Mouse (Mus musculus): ENCODE results near the gene Olfm1. TPM values are rescaled to one million over a fixed set of nuclear protein-coding genes. Genes with fewer than 3 reads are reported as not detected.
A peak's percentile ranks its signal among the peaks of the same experiment; 100 is the strongest.

Olfm1 gene
- total RNA-seq (2014; rRNA removed) (486 and 500 TPM in 2 replicates), polyA plus RNA-seq (2015; fragmentation: Nextera tagmentation; extraction: Ambion mirVana) (426 and 440 TPM in 2 replicates)

GRCm38 (mm10) chr2:28192821-28193689 lies at the start of gene Olfm1:
Gene Olfm1 (plus strand): TSS chr2:28192992.
- TF ChIP-seq CTCF (IDR thresholded peaks at IDR 0.05): no peak
- H3K36me3 ChIP-seq (ENCODE audit: insufficient read depth, low read length): 0 out of 2 replicates have a peak, but pooled peaks cover 2% of the 10 kb centered on the region
- no peaks in the 10 kb centered on the region for H3K27me3 ChIP-seq (ENCODE audit: insufficient read depth, low read length)
- WGBS: under 1% methylated on average over 57 of the region's 76 CpGs
- peak; percentile 69 for DNase-seq (ENCODE audit: low spot score)
- peak within 1 kb of the TSS; percentile 77 for H3K4me3 ChIP-seq (ENCODE audit: low read depth, low read length)
- no peaks in the 10 kb centered on the region for H3K9me3 ChIP-seq (ENCODE audit: low read length)
- peak; percentile 80 for ATAC-seq (ENCODE audit: low FRiP score)
- peak within 1 kb of the TSS; percentile 83 for H3K4me2 ChIP-seq (ENCODE audit: low read depth, low read length, poor library complexity, severe bottlenecking)
- peak within 1 kb of the TSS; percentile 81 for H3K27ac ChIP-seq (ENCODE audit: low read depth, low read length)
- peaks cover 26% of the 10 kb centered on the region for H3K4me1 ChIP-seq (ENCODE audit: insufficient read depth, low read length)
- H3K9ac ChIP-seq (replicated peaks; ENCODE audit: low read length, poor library complexity, severe bottlenecking): peak within 1 kb of the TSS; percentile 86

- no peak overlapping the region for H3K9ac ChIP-seq (replicated peaks; ENCODE audit: low read length, poor library complexity, severe bottlenecking)
- no peak overlapping the region for H3K27ac ChIP-seq (ENCODE audit: low read depth, low read length)
- no peak for ATAC-seq (ENCODE audit: low FRiP score)
- no peak overlapping the region for H3K4me3 ChIP-seq (ENCODE audit: low read depth, low read length)
- H3K36me3 ChIP-seq (ENCODE audit: insufficient read depth, low read length): no peaks in the 10 kb centered on the region
- no peaks in the 10 kb centered on the region; the same call in 1 of the 2 replicates for H3K4me1 ChIP-seq (ENCODE audit: insufficient read depth, low read length)
- WGBS: 76% methylated on average over 13 of the region's 13 CpGs
- H3K9me3 ChIP-seq (ENCODE audit: low read length): no peaks in the 10 kb centered on the region
- no peak for DNase-seq (ENCODE audit: low spot score)
- H3K27me3 ChIP-seq (ENCODE audit: insufficient read depth, low read length): no peaks in the 10 kb centered on the region
- no peak for TF ChIP-seq CTCF (IDR thresholded peaks at IDR 0.05)
- no peak overlapping the region for H3K4me2 ChIP-seq (ENCODE audit: low read depth, low read length, poor library complexity, severe bottlenecking)
These were observed 49.3 kb upstream of the Olfm1 start for GRCm38 (mm10) chr2:28143417-28144045.

GRCm38 (mm10) chr2:28145702-28146101 lies 47.1 kb upstream of the Olfm1 start:
- H3K27ac ChIP-seq (ENCODE audit: low read depth, low read length): no peak overlapping the region
- TF ChIP-seq CTCF (IDR thresholded peaks at IDR 0.05): no peak
- H3K9ac ChIP-seq (replicated peaks; ENCODE audit: low read length, poor library complexity, severe bottlenecking): no peak overlapping the region
- no peak overlapping the region for H3K4me2 ChIP-seq (ENCODE audit: low read depth, low read length, poor library complexity, severe bottlenecking)
- no peak overlapping the region for H3K4me3 ChIP-seq (ENCODE audit: low read depth, low read length)
- ATAC-seq (ENCODE audit: low FRiP score) (no peak), DNase-seq (ENCODE audit: low spot score) (no peak)
- no peaks in the 10 kb centered on the region; the same call in 1 of the 2 replicates for H3K4me1 ChIP-seq (ENCODE audit: insufficient read depth, low read length)
- no peaks in the 10 kb centered on the region for H3K27me3 ChIP-seq (ENCODE audit: insufficient read depth, low read length)
- H3K9me3 ChIP-seq (ENCODE audit: low read length): no peaks in the 10 kb centered on the region
- 87% methylated on average over 5 of the region's 5 CpGs for WGBS
- no peaks in the 10 kb centered on the region for H3K36me3 ChIP-seq (ENCODE audit: insufficient read depth, low read length)

GRCm38 (mm10) chr2:28146152-28146551 lies 46.6 kb upstream of the Olfm1 start:
- Histone ChIP-seq H3K4me1 (ENCODE audit: insufficient read depth, low read length) (no peaks in the 10 kb centered on the region; the same call in 1 of the 2 replicates), H3K4me3 (ENCODE audit: low read depth, low read length) (no peak overlapping the region), H3K9me3 (ENCODE audit: low read length) (no peaks in the 10 kb centered on the region), H3K9ac (replicated peaks; ENCODE audit: low read length, poor library complexity, severe bottlenecking) (no peak overlapping the region), H3K27me3 (ENCODE audit: insufficient read depth, low read length) (no peaks in the 10 kb centered on the region), H3K36me3 (ENCODE audit: insufficient read depth, low read length) (no peaks in the 10 kb centered on the region), H3K4me2 (ENCODE audit: low read depth, low read length, poor library complexity, severe bottlenecking) (no peak overlapping the region), H3K27ac (ENCODE audit: low read depth, low read length) (no peak overlapping the region)
- WGBS: 76% methylated on average over 4 of the region's 4 CpGs
- no peak for TF ChIP-seq CTCF (IDR thresholded peaks at IDR 0.05)
- ATAC-seq (ENCODE audit: low FRiP score) (no peak), DNase-seq (ENCODE audit: low spot score) (no peak)

- DNase-seq (ENCODE audit: low spot score) (no peak), ATAC-seq (ENCODE audit: low FRiP score) (no peak)
- H3K9me3 ChIP-seq (ENCODE audit: low read length): no peaks in the 10 kb centered on the region
- H3K27me3 ChIP-seq (ENCODE audit: insufficient read depth, low read length): no peaks in the 10 kb centered on the region
- H3K36me3 ChIP-seq (ENCODE audit: insufficient read depth, low read length): no peaks in the 10 kb centered on the region
- no peak overlapping the region for H3K4me3 ChIP-seq (ENCODE audit: low read depth, low read length)
- WGBS: 79% methylated on average over 4 of the region's 4 CpGs
- no peak overlapping the region for H3K9ac ChIP-seq (replicated peaks; ENCODE audit: low read length, poor library complexity, severe bottlenecking)
- TF ChIP-seq CTCF (IDR thresholded peaks at IDR 0.05): no peak
- no peaks in the 10 kb centered on the region; the same call in 1 of the 2 replicates for H3K4me1 ChIP-seq (ENCODE audit: insufficient read depth, low read length)
- H3K4me2 ChIP-seq (ENCODE audit: low read depth, low read length, poor library complexity, severe bottlenecking): no peak overlapping the region
- no peak overlapping the region for H3K27ac ChIP-seq (ENCODE audit: low read depth, low read length)
These were observed 46.1 kb upstream of the Olfm1 start for GRCm38 (mm10) chr2:28146685-28147084.

Data from midbrain, postnatal 0 days (tissue).